Mouse (Mus musculus) embryonic facial prominence, embryonic 13.5 days (tissue): Measurements from ENCODE around the gene Kcnk6. TPM values are rescaled to one million over a fixed set of nuclear protein-coding genes. Genes with fewer than 3 reads are reported as not detected.
"Not testable (repeated sequence)": the region's sequence is repeated elsewhere in the genome, so short reads cannot be mapped to it uniquely, and the experiment has no call there.

ENCODE experiments used
- ATAC-seq: fragments of 200-750 bp; cut with Nextera tagmentation; 2 replicates; pipeline ENCODE4 v1.8.0; 2017; ENCODE audit warnings: low read depth; ENCODE audit not compliant: insufficient number of reproducible peaks, insufficient read depth, low FRiP score, low TSS enrichment
- H3K27ac ChIP-seq: fragments of 300-500 bp; sonication (generic); 2 replicates; pipeline ENCODE4 v1.5.1; 2015; ENCODE audit warnings: moderate library complexity, mild to moderate bottlenecking, inconsistent platforms
- H3K27me3 ChIP-seq: fragments of 300-500 bp; sonication (generic); 2 replicates; pipeline ENCODE4 v1.6.1; 2015; ENCODE audit warnings: mild to moderate bottlenecking, inconsistent platforms
- H3K36me3 ChIP-seq: fragments of 300-500 bp; sonication (generic); 2 replicates; pipeline ENCODE4 v1.6.1; 2015; ENCODE audit warnings: mild to moderate bottlenecking, inconsistent platforms
- H3K4me1 ChIP-seq: fragments of 300-500 bp; sonication (generic); 2 replicates; pipeline ENCODE4 v1.6.1; 2015; ENCODE audit warnings: inconsistent platforms
- H3K4me2 ChIP-seq: fragments of 300-500 bp; sonication (generic); 2 replicates; pipeline ENCODE4 v1.6.1; 2015; ENCODE audit warnings: moderate library complexity, mild to moderate bottlenecking, inconsistent platforms
- H3K4me3 ChIP-seq: fragments of 300-500 bp; sonication (generic); 2 replicates; pipeline ENCODE4 v1.5.1; 2015; ENCODE audit warnings: mild to moderate bottlenecking, inconsistent platforms
- H3K9ac ChIP-seq: fragments of 300-500 bp; sonication (generic); 2 replicates; pipeline ENCODE4 v1.6.1; 2015; ENCODE audit warnings: mild to moderate bottlenecking, inconsistent platforms
- H3K9me3 ChIP-seq: fragments of 300-500 bp; sonication (generic); 2 replicates; pipeline ENCODE4 v1.6.1; 2016; ENCODE audit warnings: inconsistent platforms
- WGBS: fragments of 180-500 bp; shearing (Covaris S2); methylation state at CpG from one replicate; pipeline ENCODE4 v1.1.7; 2015; ENCODE audit warnings: mixed read lengths; 5-methylcytosine and 5-hydroxymethylcytosine counted together
- polyA plus RNA-seq: library from polyadenylated mRNA; unstranded; fragments of >200 nt; fragmentation: Nextera tagmentation; extraction: Ambion mirVana; gene quantifications from 2 replicates; pipeline ENCODE4 v1.2.1, GENCODE M21; 2015

Kcnk6 gene
- polyA plus RNA-seq, 1 experiment from 2014 or later, result 1.4 TPM

GRCm38 (mm10) chr7:29246015-29246414, 13.7 kb upstream of the Kcnk6 start:
- H3K36me3 ChIP-seq, result peaks cover 38% of the 10 kb centered on the region
- no peak overlapping the region for H3K27ac ChIP-seq
- H3K4me2 ChIP-seq, result no peak overlapping the region
- ATAC-seq, result no peak
- H3K9ac ChIP-seq, result no peak overlapping the region
- no peak overlapping the region for H3K4me3 ChIP-seq
- 81% methylated on average over 5 of the region's 5 CpGs for WGBS
- peaks cover 18% of the 10 kb centered on the region for H3K27me3 ChIP-seq
- H3K4me1 ChIP-seq, result peaks cover 20% of the 10 kb centered on the region
- no peaks in the 10 kb centered on the region for H3K9me3 ChIP-seq

DNA sequence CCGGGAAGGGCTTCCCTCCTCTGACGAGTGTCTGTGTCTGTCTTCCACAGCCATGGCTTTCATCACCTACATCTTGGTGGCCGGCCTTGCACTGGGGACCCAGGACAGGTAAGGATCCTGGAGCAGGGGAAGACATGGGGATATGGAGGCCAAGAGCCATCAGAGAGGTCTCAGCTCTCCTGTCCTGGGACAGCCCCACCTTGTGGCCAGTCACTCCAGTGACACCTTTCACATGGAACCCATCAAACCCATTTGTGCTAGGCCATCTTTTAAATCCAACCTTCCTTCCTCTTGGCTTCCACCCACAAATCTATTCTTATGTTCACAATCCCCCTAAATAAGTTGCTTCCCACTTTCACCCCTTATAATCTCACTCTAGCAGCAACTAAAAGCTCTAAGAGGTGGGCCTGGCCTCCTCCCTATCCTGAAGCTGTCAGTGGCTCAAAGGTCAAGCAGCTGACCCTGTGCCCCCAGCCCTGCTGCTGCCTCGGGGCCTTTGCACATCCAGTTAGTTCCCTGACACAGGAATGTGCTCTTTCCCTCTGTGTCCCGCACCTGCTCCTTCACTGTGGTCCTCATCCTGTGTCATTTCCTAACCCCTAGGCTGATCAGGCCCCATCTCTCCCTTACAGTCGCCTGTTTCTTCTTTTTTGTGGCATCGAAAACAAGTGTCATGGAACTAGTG, 12.6 kb upstream of the Kcnk6 start:
- Histone ChIP-seq H3K27ac (no peak overlapping the region), H3K4me3 (no peak overlapping the region), H3K4me1 (peaks cover 20% of the 10 kb centered on the region), H3K36me3 (peaks cover 38% of the 10 kb centered on the region), H3K4me2 (no peak overlapping the region), H3K9ac (no peak overlapping the region), H3K27me3 (peaks cover 18% of the 10 kb centered on the region), H3K9me3 (no peaks in the 10 kb centered on the region)
- WGBS, result 78% methylated on average over 7 of the region's 7 CpGs
- ATAC-seq, result no peak

DNA sequence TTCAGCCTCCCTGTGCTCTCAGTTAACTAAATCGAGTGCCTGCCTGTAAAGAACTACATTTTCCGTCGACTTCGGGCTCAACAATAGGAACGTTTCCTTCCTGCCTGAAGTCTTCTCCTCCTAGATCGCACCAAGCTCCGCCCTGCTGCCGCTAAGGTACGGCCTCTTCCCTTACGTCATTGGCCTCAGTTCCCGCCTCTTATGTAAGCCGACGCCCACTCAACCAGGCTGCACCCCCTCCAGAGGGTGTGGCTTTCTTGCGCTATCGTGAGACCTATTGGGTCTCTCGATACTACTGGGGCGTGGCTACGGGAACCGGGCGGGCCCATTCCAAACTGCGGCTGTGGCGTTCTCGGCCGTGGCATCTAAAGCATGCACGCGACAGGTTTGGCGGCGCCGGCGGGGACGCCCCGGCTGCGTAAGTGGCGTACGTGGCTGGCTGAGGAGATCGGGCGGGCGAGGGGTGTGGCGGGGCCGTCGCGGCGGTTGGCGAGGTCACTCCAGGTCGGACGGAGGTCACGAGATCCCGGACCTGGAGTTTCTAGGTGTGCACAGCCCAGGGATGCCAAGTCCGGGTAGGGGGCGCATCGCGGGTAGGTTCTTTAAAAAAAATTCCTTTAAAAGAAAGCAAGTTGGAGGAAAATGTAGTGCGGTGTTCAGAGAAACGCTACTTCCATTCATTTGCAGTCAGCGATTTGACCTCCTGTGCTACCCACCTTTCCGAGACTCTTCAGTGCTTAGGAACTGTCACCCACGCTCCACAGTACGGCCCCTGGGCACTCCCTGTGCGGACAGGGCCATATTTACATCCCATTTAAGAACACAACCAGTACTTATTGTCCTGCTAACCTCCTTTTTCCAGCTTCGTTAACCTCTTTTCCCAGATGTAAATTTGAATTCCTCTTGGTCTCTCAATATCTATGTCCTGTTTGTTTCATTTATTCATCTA, 6.0 kb upstream of the Kcnk6 start, which contains the start of gene Yif1b:
Yif1b (plus strand) TSS at position 311 of the 949 bp plus-strand sequence.
- H3K36me3 ChIP-seq, result no peaks in the 10 kb centered on the region
- peak within 1 kb of the TSS; percentile 81 for H3K9ac ChIP-seq
- H3K4me1 ChIP-seq, result peaks cover 17% of the 10 kb centered on the region
- WGBS, result under 1% methylated on average over 60 of the region's 60 CpGs
- H3K27me3 ChIP-seq, result 0 out of 2 replicates have a peak, but pooled peaks cover under 1% of the 10 kb centered on the region
- H3K4me2 ChIP-seq, result peak within 1 kb of the TSS; percentile 84
- ATAC-seq, result peak; percentile 93
- peak within 1 kb of the TSS; percentile 88 for H3K27ac ChIP-seq
- H3K9me3 ChIP-seq, result no peaks in the 10 kb centered on the region
- peak within 1 kb of the TSS; percentile 72 for H3K4me3 ChIP-seq

DNA sequence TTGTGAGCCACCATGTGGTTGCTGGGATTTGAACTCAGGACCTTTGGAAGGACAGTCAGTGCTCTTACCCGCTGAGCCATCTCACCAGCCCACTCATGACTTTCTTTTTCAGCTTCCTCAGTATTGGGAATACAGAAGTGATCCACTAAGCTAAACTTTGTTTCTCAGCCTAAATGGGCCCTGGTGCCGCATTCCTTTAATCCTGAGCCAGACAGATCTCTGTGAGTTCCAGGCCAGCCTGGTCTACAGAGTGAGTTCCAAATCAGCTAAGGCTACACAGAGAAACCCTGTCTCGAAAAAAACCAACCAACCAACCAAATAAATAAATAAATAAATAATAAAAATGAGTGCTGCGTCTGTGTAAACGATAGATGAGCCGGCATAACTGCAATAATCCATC, 5.3 kb upstream of the Kcnk6 start:
- not testable (repeated sequence) for ATAC-seq, H3K9me3 ChIP-seq, H3K36me3 ChIP-seq, H3K27me3 ChIP-seq
- peak overlapping the region; percentile 88 for H3K27ac ChIP-seq
- peak overlapping the region; percentile 72 for H3K4me3 ChIP-seq
- peak overlapping the region; percentile 84 for H3K4me2 ChIP-seq
- WGBS, result 28% methylated on average over 6 of the region's 6 CpGs
- peaks cover 17% of the 10 kb centered on the region for H3K4me1 ChIP-seq
- H3K9ac ChIP-seq, result peak overlapping the region; percentile 58

DNA sequence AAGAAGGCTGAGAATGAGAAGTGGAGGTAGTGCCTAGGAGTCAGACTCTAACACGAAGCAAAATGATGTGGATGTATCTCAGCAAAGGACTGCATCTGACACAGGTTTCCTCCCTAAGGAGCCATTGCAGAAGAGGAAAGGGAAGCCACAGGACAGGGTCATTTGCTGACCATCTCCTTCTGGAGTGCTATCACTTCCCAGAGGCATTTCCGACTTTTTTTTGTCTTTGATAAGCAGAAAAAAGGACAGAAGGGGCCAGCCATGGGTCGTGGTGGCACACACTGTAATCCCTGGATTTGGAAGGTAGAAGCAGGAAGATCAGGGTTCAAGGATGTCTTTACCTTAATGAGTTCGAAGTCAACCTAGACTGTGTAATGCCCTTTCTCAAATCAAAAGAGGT, 4.3 kb upstream of the Kcnk6 start:
- Histone ChIP-seq H3K4me2 (no peak overlapping the region), H3K27ac (no peak overlapping the region), H3K27me3 (peaks cover 15% of the 10 kb centered on the region), H3K4me3 (no peak overlapping the region), H3K36me3 (no peaks in the 10 kb centered on the region), H3K9ac (no peak overlapping the region), H3K9me3 (no peaks in the 10 kb centered on the region), H3K4me1 (peaks cover 24% of the 10 kb centered on the region)
- no peak for ATAC-seq
- WGBS, result 86% methylated on average over 4 of the region's 4 CpGs

DNA sequence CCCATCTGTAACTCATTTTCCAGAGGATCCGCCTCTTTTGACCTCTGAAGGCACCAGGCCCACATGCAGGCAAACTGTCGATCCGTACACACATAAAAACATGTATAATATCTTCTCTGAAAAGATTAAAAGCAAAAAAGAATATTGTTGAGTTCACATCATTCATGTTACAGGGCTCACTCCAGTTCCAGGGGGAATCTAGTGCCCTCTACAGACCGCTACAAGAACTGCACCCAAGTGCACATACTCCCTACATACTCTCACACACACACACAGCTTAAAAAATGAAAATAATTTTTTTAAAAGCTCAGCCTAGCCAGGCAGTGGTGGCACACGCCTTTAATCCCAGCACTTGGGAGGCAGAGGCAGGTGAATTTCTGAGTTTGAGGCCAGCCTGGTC, 2.3 kb upstream of the Kcnk6 start:
- Histone ChIP-seq H3K9me3 (no peaks in the 10 kb centered on the region), H3K4me2 (no peak overlapping the region), H3K36me3 (no peaks in the 10 kb centered on the region), H3K4me1 (peaks cover 23% of the 10 kb centered on the region), H3K27me3 (peaks cover 27% of the 10 kb centered on the region), H3K27ac (no peak overlapping the region), H3K4me3 (no peak overlapping the region), H3K9ac (no peak overlapping the region)
- no peak for ATAC-seq
- WGBS, result 73% methylated on average over 5 of the region's 5 CpGs

GRCm38 (mm10) chr7:29233745-29234144, 1.4 kb upstream of the Kcnk6 start:
- H3K4me2 ChIP-seq, result no peak overlapping the region
- H3K27me3 ChIP-seq, result peaks cover 30% of the 10 kb centered on the region
- H3K4me1 ChIP-seq, result peaks cover 14% of the 10 kb centered on the region
- H3K9ac ChIP-seq, result no peak overlapping the region
- no peaks in the 10 kb centered on the region for H3K9me3 ChIP-seq
- no peaks in the 10 kb centered on the region for H3K36me3 ChIP-seq
- no peak overlapping the region for H3K27ac ChIP-seq
- H3K4me3 ChIP-seq, result no peak overlapping the region
- no peak for ATAC-seq
- whole genome bisulfite sequencing, result 50% methylated on average over 6 of the region's 6 CpGs

- peaks cover 30% of the 10 kb centered on the region for H3K27me3 ChIP-seq
- WGBS, result 54% methylated on average over 3 of the region's 3 CpGs
- peaks cover 12% of the 10 kb centered on the region for H3K4me1 ChIP-seq
- H3K27ac ChIP-seq, result no peak overlapping the region
- H3K4me3 ChIP-seq, result peak overlapping the region; percentile 62
- H3K4me2 ChIP-seq, result peak overlapping the region; percentile 98
- H3K9ac ChIP-seq, result no peak overlapping the region
- H3K36me3 ChIP-seq, result no peaks in the 10 kb centered on the region
- no peaks in the 10 kb centered on the region for H3K9me3 ChIP-seq
- ATAC-seq, result no peak
These were observed 798 bp downstream of the Kcnk6 start for GRCm38 (mm10) chr7:29231517-29231916.

- peaks cover 30% of the 10 kb centered on the region for H3K27me3 ChIP-seq
- ATAC-seq, result no peak
- no peak overlapping the region for H3K4me3 ChIP-seq
- no peak overlapping the region for H3K9ac ChIP-seq
- peaks cover 13% of the 10 kb centered on the region for H3K4me1 ChIP-seq
- no peaks in the 10 kb centered on the region for H3K9me3 ChIP-seq
- WGBS, result 21% methylated on average over 3 of the region's 3 CpGs
- no peak overlapping the region for H3K4me2 ChIP-seq
- H3K36me3 ChIP-seq, result no peaks in the 10 kb centered on the region
- no peak overlapping the region for H3K27ac ChIP-seq
These were observed 1.8 kb downstream of the Kcnk6 start for GRCm38 (mm10) chr7:29230560-29230959.

DNA sequence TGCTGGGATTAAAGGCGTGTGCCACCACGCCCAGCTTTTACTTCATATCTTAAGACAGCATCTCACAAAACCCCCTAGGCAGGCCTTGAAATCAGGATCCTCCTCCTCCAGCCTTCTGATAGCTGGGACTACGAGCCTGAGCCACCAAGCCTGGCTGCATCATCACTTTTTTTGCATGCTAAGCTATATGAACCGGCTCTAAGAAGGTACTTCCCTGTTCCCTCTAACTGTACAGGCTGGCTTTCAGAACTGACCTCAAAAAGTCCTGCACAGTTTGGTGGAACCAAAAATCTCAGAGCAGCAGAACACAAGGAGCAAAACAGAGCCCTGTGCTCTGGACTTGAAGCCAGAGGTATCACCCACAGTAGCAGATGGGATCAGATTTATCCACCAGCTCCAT, 4.1 kb downstream of the Kcnk6 start:
- Histone ChIP-seq H3K9ac (no peak overlapping the region), H3K4me2 (no peak overlapping the region), H3K4me3 (no peak overlapping the region), H3K27me3 (peaks cover 29% of the 10 kb centered on the region), H3K27ac (no peak overlapping the region), H3K9me3 (no peaks in the 10 kb centered on the region), H3K36me3 (no peaks in the 10 kb centered on the region), H3K4me1 (peaks cover 17% of the 10 kb centered on the region)
- ATAC-seq, result no peak
- 77% methylated on average over 4 of the region's 4 CpGs for WGBS

DNA sequence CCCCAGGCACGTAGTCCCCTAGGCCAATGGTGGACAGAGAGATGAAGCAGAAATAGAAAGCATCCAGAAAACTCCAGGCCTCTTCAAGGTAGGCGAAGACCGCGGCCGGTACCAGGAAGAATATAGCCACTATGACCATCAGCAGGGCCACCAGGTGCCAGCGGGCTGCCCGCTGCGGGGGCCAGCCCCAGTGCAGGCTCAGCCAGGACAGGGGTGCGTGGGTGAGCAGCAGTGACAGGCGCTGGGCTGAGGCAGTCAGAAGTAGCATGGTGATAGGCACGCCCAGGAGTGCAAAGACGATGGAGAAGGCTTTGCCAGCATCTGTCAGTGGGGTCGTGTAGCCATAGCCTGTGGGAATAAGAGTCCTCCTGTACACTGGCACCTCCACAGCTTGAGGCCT, 6.8 kb downstream of the Kcnk6 start:
- no peak for ATAC-seq
- Histone ChIP-seq H3K9me3 (no peaks in the 10 kb centered on the region), H3K9ac (peak overlapping the region; percentile 64), H3K4me1 (peaks cover 10% of the 10 kb centered on the region), H3K4me3 (no peak overlapping the region), H3K36me3 (no peaks in the 10 kb centered on the region), H3K4me2 (peak overlapping the region; percentile 48), H3K27me3 (peaks cover 8% of the 10 kb centered on the region; the same call in 1 of the 2 replicates), H3K27ac (no peak overlapping the region)
- 67% methylated on average over 13 of the region's 13 CpGs for WGBS
